Mouse (Mus musculus): ENCODE measurements around the gene Ctnnal1.

Gene Ctnnal1

GRCm38 (mm10) chr4:56801907-56802668 lies 62.9 kb downstream of the Ctnnal1 start, which contains the start of the genes Elp1 and Fam206a:
Gene Elp1 (minus strand): TSS chr4:56802331.
Gene Fam206a (plus strand): TSS chr4:56802345.
- peak; percentile 90 for DNase-seq (ENCODE audit: low spot score)

GRCm38 (mm10) chr4:56791373-56791772 lies 73.6 kb downstream of the Ctnnal1 start:
- DNase-seq (ENCODE audit: low spot score) = no peak

GRCm38 (mm10) chr4:56771065-56771464 lies 93.9 kb downstream of the Ctnnal1 start:
- DNase-seq (ENCODE audit: low spot score) = no peak

DNA sequence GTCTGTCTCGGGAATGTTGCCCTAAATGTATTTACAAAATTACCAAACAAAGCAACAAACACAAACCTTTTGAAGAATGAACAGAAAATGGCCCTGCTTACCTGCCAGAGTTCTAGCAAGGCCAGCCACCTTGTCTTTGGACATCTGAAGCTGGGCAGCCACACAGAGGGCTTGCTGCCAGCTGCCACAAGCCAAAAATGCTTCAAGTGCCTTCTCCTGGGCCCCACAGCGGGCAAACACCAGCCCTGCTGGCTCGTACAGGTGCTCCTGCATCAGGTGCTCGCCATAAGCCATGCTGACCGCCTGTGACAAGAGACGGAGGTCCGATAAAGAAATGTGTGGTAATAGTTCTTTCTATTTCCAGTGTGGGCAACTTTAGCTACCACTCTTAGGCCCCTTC lies 96.1 kb downstream of the Ctnnal1 start:
- no peak for DNase-seq (ENCODE audit: low spot score)

- no peak for DNase-seq (ENCODE audit: low spot score)
Measured at GRCm38 (mm10) chr4:56767861-56768284, 97.1 kb downstream of the Ctnnal1 start.

All from MN1 (cell line).